Mouse (Mus musculus) monocyte, adult 2 months (primary cell): Measurements from ENCODE around the gene Plin3.
A peak's percentile ranks its signal among the peaks of the same experiment; 100 is the strongest.

ENCODE experiments used
- DNase-seq, 2 experiments: peaks; one replicate each; pipeline ENCODE4 v3.0.0; 2022; ENCODE audit warnings: low spot score in 2 of 2, low read depth in 1 of 2

The Plin3 gene

DNA sequence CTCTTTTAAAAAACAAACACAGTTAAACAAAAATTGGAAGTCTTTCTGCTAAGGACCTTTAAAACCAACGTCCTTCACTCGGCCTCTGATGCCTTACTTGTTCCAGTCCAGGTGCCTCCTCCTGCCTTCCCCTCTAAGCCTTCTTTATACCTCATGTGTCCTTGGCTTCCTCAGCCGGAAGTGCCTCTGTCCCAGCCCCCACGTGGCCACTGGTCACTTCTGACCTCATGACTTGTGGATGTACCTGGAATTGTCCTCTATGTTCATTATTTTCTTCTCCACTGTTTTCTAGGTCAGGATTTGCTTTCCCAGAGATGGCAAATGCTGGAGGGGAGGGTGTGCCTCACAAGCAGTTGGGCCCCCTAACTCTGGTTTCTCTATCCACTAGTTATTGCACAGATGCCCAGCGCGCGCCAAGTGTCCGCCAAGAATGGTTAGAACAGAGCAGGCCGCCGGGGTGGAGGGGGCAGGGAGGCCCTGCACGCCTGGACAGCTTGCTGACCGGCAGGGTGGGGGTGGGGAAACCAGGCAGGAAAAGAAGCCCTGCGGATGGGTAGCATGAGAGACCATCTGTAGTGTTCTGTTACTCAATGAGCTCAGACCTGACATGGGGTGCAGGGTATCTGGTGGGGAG, 9.8 kb upstream of the Plin3 start:
- no peak for DNase-seq

DNA sequence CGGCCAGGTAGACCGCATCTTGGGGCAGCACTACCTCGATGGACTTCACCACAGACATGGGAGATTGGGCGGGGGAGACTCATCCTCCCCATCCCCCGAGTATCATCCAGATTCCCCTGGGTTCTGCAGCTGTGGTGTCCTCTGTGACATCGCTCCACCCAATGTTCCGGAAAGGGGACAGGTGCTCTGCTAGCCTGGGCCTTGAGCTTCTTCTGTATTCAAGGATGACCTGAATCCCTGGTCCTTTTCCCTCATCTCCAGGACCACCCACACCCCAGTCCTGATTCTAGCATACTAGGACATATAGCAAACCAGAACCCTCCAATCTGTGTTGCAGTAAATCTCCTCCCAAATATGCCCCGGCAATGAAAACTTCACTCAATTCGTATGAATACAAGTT, 7.5 kb upstream of the Plin3 start, which contains the start of gene Arrdc5:
Arrdc5 (minus strand) TSS at position 101 of the 400 bp plus-strand sequence.
- no peak for DNase-seq

DNA sequence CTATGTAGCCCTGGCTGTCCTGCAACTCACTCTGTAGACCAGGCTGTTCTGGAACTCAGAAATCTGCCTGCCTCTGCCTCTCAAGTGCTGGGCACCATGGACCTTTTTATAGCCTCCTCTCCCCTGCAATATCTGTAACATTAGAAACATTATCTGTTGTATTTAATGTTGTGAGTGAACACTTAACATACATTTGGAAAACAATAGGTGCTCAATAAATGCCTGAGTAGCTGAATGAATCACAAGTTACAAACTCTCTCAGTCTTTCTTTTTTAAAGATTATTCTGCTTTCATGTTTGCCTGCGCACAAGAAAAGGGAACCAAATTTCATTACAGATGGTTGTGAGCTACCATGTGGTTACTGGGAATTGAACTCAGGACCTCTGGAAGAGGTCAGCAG, 5.6 kb upstream of the Plin3 start:
- DNase-seq, result no peak

DNA sequence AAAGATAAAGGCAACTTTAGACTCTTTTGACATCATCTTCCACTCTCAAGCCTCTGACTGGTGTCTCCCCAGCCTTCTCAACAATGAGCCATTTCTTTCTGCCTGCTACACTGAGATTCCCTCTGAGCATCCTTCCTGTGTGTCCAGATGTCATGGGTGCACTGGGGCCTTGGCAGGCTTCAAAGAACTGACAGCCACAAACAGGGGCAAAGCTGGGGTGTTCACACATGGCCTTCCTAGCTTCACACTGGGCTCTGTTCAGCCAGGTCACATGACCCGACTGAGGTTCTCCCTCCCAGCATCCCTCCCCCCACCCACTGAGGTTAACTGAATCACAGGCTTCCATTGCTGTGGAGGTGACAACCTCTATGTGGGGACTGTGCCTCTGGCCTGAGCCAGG, 3.5 kb upstream of the Plin3 start:
- DNase-seq, result no peak

DNA sequence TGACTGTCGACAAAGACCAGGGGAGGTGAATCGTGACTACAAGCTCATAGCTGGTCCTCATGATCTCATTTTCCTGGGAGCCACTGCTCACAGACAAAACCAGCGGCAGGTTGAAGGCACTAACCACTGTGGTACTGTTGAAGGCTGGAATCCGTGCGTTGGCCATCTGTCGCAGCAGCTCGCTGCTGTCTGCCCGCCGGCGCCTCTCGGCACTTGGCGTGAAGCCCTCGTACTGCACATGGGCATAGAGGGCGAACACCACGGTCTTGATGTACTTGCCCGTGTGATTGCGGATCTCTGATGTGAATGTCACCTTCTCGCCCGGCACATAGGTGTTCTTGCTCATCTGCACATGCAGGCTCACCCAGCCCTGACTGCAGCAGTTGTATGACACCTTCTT, 1.6 kb upstream of the Plin3 start:
- no peak for DNase-seq

DNA sequence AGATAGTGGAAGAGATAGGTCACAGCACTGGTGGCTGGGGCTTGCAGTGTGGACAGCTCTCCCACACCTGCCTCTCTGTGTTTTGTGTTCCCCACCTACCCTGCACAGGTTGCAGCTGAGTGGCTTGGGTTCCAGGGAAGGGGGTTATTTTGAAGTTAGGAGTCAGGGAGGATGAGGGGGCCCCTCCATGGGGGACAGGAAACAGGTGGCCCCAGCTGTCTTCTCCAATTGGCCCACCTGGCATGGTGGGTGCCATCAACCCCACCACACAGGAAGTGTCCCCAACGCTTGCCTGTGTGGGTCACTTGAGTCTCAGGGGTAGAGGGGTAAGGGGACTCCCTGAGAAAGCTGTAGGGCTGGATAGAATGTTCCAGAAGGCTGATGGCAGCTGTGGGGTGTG, 618 bp upstream of the Plin3 start:
- DNase-seq, result no peak

DNA sequence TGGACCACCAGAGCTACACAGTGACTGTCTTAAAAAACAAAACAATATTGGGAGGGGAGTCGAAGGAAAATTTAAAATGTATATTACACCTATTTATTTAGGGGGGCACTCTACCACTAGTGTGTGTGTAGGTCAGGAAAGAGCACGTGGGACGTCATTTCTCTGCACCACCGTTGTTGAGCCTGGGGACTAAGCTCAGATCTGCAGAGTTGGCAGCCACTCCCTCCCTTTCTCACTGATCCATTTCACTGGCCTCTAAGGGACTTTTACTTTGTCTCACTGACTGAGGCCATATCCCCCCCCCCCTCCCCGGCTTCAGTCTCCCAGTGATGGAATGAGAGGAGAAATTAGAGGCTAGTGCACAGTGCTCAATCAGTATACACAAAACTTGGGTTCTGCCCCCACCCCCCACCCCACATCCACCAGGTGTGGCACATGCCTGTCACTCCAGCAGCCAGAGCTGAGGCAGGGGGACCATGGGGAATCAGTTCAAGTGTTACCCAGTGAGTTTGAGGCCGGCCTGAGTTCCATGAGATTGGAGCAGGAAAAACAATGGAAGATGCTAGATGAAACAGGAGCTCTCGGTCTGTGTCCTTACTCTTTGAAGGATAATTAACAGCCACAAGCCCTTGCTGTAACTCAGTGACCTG, 722 bp downstream of the Plin3 start:
- DNase-seq, result no peak

DNA sequence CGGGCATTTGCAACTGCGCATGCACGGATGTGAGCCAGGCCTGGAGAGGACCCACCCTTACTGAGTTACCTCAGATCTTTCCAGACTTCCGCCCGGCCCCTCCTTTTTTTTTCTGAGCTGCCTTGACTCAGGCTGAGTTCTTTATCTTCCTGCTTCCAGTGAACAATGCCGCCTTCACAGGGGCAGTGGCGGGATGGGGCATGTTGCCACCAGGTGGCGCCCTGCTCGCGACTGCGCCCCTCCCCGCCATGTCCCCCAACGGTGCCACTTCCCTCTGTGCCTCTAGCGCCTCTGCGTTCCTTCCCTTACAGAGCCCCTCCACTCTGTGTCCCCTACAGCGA, 1.5 kb downstream of the Plin3 start:
- peak; percentile 81 to 86 for DNase-seq

DNA sequence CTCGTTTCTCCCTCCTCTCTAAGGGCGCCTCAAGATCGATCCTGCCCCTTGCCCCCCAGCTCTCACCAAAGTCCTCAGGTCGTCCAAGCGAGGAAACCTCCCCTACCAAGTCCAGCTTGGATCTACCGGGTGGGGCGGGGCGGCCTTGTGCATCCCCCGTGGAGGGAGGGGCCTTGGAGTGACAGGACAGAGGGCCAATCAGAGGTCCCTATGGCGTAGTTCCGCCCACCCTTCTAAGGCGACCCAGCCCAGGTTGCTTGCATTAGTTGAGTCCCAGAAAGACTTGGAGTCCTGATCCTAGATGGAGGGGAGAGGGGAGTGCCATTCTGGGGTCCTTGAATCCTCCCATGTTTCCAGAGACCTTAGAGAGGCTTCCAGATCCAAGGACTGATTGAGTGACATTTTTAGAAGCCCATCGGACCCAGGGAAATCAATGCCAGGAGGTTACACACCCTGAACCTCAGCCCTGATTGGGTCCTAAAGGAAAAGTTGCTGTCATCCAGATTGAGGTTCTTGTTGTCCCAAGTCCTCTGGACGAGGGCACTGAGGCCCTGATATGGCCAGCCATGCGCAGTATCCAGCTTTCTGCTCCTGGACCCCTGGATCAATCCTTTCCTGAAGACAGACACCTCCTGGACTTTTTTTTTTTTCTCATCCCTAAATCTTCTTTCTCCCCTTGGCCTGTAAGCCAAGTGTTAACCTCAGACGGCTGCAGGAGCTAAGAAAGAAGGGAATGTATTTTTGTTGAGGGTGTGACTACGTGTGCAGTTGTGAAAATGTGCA, 2.1 kb downstream of the Plin3 start:
- DNase-seq, result peak; percentile 70 to 82

DNA sequence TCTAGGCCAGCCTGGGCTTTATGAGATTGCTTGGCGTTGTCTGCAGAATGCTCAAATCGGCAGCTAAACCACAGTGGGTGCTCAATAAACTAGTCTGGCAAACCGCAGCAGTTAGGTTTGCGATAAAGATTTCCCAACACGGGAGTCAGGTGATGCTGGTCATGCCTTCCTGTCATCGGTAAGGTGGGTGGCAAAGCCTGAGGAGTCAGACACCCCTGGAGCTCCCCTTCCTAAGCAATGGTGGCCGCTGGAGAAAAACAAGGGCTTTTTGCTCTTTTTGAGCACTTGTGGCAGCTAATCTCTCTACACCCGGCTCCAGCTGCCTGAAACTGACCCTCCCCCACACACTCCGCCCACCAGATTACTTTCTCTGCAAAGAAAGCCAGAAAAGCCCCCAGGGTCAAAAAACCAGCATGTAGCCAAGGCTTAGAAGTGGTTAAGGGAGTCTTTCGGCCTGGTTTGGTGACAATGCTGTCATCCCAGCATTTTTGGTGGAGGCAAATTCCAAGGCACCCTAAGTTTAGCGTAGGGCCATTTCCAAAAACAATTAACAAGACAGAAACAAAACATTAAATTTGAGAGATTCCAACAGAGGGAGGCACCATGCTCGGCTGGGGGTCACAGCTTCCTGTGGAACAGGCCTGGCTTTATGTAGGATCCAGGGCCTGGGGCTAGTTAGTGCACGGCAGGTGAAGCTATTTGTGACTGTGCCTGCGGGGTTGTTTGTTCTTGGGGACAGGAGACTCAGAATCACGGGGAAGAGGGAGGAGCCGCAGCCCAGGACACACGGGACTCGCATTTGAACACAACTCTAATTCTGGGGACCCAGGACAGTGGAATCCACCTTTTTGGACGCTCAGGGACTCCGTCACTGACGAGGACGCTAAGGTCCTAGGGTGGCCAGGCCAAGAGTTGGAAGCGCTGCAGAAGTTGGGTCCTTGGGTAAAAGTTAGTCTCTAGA, 3.0 kb downstream of the Plin3 start:
- no peak for DNase-seq

DNA sequence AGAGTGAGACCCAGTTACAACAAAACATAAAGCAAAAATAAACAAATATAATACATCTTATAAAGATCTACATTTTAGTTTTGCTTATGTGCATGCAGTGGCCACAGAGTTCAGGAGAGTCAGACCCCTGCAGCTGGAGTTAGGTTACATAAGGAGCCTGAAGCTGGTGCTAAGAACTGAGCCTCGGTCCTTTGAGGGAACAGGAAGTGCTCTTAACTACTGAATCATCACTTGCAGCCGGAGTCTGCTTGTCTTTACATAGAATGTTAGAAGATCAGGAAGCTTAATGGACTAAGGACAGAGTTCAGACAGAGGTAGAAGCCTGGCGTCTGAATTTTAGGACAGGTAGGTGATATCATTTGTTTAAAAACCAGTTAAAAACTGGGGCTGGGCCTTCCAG, 3.8 kb downstream of the Plin3 start:
- no peak for DNase-seq

DNA sequence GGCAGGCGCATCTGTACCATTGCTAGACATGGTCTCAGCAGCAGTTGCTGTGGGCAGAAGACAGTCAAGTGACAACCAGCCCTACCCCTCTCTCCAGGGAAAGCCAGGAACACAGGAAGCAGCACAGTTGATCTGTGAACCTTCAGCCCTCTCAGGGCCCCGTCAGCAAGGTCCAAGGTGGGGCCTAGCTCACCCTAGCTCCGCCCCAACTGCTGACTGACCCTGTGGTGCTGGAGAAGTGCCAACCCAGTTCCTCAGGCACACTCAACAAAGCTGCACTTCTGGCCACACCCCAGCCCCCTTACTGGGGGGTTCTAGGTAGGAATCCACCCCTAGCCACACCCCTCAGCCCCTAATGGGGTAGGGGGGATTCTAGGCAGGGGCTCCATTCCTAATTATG, 4.8 kb downstream of the Plin3 start:
- no peak for DNase-seq

DNA sequence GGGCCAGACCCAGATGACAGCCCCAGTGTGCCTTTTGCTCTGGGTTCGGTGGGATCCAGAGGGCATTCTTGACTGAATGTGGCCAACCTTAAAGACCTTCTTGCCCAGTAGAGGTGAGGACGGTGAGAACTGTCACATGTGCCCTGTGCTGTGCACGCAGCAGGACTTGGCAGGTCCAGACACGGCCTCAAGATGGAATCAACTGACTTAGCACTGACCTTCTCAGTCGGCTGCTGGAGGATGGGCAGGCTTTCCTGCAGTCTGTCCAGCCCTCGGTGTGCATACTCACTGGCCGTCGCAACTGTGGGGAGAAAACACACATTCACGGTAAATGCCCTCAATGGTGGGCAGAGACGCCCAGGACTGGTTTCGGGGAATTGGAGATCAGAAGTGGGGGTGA, 6.7 kb downstream of the Plin3 start:
- no peak for DNase-seq

DNA sequence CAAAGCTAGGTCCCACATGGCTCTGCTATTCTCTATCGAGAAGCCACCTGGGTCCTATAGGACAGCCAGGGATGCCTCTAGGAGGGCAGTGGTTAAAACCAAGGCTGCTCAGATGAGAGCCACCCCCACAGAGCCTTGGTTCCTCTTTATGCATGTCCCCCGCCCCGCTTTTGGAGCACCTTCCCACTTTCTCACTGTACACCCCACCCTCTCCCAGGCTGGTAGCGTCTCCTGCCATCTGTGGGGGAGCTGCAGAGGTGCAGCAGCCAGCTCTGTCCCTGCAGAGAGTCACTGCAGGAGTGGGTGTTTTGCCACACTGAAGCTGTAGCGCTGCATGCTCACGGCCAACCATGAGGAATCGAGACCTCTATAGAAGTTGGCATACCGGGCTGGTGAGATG, 9.4 kb downstream of the Plin3 start:
- no peak for DNase-seq

DNA sequence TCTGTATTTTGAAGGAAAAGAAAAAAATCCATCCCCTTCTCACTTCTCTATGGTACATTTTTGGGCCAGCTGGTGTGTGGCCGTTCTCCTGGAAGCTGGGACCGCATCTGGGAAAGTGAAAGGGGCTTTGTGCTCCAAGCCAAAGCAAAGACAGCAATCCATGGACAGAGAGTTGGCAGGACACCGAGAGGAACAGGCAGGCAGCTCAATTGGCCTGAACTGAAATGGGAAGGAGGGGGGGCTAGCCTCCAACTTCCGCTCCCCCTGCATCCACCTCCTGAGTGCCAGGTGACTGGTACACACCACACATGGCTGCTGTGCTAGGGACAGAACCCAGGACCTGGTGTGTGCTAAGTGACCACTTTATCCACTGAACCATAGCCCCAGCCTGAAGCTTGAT, 9.9 kb downstream of the Plin3 start:
- no peak for DNase-seq

DNA sequence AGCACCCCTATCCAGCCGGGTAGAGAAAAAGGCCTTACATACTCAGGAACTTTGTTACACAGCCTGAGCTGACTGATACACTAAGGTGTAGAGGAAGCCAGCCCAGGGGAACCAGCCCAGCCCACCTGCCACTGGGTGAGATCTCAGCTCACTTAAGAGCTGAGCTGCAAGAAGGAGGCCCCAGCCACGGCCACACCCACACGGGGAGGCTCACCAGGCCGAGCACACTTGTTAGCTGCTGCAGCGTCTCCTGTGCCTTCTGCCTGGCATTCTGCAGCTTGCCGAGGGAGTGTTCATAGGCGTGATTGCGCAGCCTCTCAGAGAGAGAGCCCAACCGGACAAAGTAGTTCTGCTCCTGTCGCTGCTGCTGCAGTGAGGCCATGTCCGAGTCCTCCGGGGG, 11.5 kb downstream of the Plin3 start:
- no peak for DNase-seq

DNA sequence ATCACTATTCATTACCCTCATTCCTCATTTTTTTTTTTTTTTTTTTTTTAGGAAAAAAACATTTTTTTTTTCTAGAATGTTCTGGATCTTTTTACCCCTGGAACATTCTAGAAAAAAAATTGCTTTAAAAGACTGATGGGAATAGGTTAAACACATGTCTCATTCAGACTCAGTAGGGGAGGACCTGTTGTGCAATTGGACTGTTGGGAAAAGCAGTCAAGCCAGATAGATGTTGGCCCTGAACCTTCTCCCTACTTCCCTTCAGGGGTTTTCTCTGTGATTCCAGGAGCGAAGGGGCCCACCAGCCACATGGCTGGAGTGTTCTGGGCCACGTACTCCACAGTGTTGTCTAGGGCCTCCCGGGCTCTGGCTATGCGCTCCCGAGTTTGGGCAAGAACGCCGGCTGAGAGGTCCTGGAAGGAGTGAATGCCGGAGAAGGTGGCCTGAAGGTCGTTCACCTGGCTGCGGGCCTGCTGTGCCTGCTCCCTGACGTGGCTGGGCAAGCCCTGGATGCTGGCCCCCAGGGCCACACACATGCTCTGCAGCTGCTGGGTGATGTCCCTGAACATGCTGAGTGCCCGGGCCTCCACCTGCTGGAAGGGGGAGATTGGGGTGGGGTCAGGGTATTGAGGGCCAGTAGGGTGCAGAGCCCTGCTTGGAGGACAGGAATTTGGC, 13.1 kb downstream of the Plin3 start:
- DNase-seq, result no peak

DNA sequence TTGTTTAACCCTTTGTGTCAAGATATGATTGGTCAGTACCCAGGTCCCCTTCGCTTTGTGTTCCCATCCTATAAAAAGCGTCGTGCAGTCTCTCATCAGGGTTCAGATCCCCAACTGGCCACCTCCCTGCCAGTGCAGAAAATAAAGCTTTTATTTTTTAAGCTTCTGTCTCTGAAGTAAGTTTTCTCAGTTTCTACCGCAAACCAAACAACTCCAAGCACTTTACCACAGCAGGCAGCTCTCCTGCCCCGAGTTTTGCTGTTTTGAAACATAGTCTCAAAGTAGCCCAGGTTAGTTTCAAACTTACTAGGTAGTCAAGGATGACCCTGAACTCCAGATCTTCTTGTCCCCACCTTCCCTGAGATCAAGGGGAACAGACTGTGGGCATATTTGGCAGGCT, 14.3 kb downstream of the Plin3 start:
- DNase-seq, result no peak

DNA sequence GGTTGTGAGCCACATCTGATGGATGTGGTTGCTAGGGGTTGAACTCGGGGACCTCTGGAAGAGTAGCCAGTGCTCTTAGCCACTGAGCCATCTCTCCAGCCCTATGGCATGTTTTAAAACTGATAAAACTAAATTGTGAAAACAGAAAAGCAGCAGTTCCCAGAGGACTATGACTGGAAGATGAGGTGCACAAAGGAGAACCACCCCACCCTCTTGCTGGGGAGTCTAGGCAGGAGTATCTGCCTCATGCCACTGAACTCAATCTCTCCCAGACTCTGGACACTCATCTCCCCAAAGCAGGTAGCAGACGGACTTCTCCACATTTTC, 15.1 kb downstream of the Plin3 start:
- no peak for DNase-seq

DNA sequence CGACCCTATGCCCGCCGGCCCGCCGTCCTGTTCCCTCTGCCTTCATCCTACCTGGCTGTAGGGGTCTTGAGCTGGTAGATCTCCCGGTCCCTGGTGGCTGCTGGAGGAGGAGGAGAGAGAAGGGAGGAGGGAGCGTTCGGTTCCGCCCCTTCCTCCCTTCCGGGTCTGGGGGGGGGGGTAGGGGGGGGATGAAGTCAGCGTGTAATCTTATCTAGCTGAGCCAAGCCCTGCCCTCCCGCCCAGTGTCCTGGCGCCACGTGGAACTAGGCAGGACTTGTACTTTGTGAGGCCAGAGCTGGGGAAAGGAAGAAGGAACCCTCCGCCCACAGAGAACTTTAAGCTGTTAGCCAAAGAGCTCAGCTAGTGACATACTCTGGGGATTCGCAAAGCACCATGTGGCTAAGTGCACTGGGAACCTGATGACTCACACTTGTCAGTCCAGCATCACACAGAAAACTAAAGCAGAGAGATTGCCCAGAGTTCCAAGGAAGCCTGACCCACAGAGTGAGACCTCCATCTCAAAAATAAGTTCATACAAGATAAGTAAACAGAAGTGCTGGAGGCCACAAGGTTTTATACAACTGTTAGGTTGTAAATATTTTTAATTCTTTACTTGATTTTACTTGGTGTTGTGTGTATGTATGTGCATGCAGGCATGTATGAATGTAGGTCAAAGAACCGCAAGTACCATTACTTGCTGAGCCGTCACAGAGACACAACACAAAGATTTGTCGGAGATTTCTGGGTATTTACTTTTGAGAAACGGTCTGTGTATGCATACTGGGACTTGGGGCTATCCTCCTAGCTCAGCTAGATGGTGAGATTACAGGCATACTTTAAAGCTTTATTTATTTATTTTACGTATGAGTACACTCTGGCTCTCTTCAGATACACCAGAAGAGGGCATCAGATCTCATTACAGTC, 15.8 kb downstream of the Plin3 start, which contains the start of gene Ticam1:
Ticam1 (minus strand) TSS at position 144 of the 924 bp plus-strand sequence.
- DNase-seq, result peak; percentile 83 to 84
